Mouse (Mus musculus) macrophage (primary cell): ENCODE data around the gene Kmt2a. TPM values are rescaled to one million over a fixed set of nuclear protein-coding genes. Genes with fewer than 3 reads are reported as not detected.

Experiments used
- H3K27ac ChIP-seq: fragments of 350-480 bp; formaldehyde crosslinking; 2 replicates; pipeline ENCODE4 v1.9.0; 2021
- H3K36me3 ChIP-seq: fragments of 350-480 bp; formaldehyde crosslinking; 2 replicates; pipeline ENCODE4 v1.9.0; 2021; ENCODE audit errors: inconsistent target
- H3K4me3 ChIP-seq: fragments of 350-480 bp; formaldehyde crosslinking; 2 replicates; pipeline ENCODE4 v1.9.0; 2021; ENCODE audit errors: inconsistent target
- H3K79me2 ChIP-seq: fragments of 350-480 bp; formaldehyde crosslinking; 2 replicates; pipeline ENCODE4 v1.9.0; 2021; ENCODE audit errors: inconsistent target
- WGBS: methylation state at CpG from one replicate; pipeline ENCODE4 v1.1.7; 2026; ENCODE audit warnings: inconsistent platforms; ENCODE audit not compliant: missing documents; 5-methylcytosine and 5-hydroxymethylcytosine counted together
- polyA plus RNA-seq: library from polyadenylated mRNA; stranded (reverse); fragments of 250-400 nt; gene quantifications from 3 replicates; pipeline ENCODE4 v1.2.4, GENCODE M21; 2018; ENCODE audit warnings: inconsistent platforms

Gene Kmt2a
- polyA plus RNA-seq, 1 experiment from 2014 or later, result 17.8 TPM

DNA sequence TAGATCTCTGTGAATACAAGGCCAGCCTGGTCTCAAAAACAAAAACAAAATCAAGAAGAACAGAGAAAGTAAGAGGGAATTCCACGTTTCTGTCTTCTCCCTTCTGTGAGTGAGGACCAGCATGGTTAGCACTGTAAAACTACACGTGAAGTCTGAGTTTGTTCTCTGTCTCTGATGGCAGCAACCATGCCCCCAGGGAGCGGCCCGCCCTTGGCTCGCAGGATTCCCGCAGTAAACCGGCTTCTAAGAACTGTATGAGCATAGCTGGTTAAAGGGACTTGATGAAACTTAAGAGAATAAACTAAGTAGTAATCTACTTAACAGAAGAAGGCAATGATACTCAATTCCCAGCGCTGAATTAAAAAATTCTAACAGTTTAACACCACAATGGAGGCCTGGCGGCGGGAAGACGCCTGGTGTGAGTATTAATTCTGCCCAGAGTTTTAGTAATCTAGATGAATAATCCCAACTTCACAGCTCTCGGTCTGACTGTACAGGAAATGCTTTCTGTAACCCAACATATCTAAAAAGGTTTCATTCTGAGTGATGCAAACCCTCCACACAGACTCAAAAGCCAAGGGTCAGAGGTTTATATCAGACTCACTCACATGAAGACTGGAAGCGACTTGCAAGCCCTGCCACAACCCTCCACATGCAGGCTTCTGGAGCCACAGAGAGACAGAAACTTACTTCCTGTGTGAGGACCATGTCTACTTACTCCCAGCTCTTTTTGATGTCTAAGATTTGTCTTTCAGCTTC is 12.6 kb downstream of the Kmt2a start:
- Histone ChIP-seq H3K79me2 (peaks cover 100% of the 10 kb centered on the region), H3K27ac (no peak overlapping the region), H3K36me3 (peaks cover 8% of the 10 kb centered on the region; the same call in 1 of the 2 replicates), H3K4me3 (no peak overlapping the region)
- WGBS, result 77% methylated on average over 13 of the region's 13 CpGs

DNA sequence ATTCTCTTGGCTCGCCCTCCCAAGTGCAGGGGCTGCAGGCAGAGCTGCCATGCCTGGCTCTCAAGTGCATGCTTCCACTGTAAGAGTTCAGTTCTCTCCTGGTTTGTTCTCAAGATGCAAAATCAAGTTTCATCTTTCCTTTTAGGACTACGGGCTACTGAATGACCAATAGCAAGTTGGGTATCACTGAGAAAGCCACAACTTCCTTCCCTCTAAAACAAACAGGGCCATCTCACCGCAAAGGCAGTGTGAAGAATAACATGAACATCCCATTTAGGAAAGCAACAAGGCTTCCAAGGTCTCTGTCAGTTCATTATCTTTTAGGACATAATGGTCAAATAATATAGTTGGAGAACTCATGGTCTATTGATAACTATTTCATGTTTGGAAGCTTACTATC is 13.4 kb downstream of the Kmt2a start:
- H3K79me2 ChIP-seq, result peaks cover 100% of the 10 kb centered on the region
- no peak overlapping the region for H3K27ac ChIP-seq
- no peak overlapping the region for H3K4me3 ChIP-seq
- WGBS, result 28% methylated on average over 3 of the region's 3 CpGs
- peaks cover 8% of the 10 kb centered on the region; the same call in 1 of the 2 replicates for H3K36me3 ChIP-seq

DNA sequence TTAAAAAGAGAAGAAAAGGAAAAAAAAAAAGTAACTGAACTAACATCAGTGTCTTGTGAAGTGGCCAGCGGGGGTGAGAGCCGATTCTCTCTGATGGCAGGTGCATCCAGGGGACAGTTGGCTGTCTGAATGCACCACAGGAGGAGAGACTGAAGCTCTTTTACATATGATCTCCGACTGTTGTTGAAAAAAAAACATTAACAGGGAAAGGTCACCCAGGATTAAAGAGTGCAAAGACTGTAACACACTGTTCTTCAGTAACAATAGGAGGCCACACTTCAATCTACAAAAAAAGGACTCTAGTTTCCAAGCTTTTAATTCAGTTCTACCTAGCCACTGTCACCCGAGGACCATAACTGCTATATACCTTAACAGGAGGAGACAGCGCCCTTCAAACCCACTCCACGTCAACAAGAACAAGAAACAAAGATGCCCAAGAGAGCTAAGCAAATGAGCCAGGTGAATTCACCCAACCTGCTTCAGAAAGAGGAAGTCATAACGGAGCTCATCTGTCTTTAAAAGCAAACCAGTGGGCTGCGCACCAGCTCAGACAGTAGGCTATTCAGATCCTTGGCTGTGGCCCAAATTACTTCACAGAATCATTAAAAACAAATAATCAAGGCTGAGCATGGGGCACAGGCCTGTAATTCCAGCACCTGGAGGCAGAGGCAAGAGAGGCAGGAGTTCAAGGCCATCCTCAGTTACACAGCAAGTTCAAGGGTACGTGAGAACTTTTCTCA is 14.4 kb downstream of the Kmt2a start:
- peaks cover 100% of the 10 kb centered on the region for H3K79me2 ChIP-seq
- H3K27ac ChIP-seq, result no peak overlapping the region
- 75% methylated on average over 9 of the region's 9 CpGs for WGBS
- H3K36me3 ChIP-seq, result peaks cover 8% of the 10 kb centered on the region; the same call in 1 of the 2 replicates
- H3K4me3 ChIP-seq, result no peak overlapping the region

DNA sequence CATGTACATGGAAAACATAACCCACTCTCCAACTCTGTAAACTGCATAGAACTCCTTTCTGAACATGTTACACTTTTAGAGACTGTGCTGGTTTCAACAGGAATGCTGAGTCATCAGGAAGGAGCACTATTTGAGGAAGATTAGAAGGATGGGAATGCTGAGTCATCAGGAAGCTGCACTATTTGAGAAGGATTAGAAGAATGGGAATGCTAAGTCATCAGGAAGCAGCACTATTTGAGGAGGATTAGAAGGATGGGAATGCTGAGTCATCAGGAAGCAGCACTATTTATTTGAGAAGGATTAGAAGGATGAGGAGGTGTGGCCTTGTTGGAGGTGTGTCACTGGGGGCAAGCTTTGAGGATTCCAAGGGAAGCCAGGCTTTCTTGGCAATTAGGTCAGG is 20.0 kb downstream of the Kmt2a start:
- H3K4me3 ChIP-seq, result no peak overlapping the region
- no peak overlapping the region for H3K27ac ChIP-seq
- H3K36me3 ChIP-seq, result peaks cover 8% of the 10 kb centered on the region; the same call in 1 of the 2 replicates
- peaks cover 93% of the 10 kb centered on the region for H3K79me2 ChIP-seq

DNA sequence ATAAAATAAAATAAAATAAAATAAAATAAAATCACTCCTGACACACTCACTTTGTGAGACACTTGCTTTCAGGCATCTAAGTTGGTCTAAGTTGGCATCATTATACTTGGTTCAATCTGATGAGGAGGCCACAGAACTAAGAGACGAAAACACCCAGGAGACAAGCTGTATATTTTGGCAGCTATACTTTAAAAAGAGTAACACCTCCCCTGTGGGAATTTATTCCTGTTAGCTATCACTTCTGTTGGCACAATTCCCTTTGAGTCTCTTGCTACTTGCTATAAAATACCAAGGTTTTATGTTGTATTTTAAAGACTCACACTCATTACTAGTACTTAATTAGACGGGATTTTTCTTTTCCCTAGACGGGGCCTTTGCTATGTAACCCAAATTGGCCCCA is 22.4 kb downstream of the Kmt2a start:
- Histone ChIP-seq H3K36me3 (no peaks in the 10 kb centered on the region), H3K27ac (no peak overlapping the region), H3K79me2 (peaks cover 93% of the 10 kb centered on the region), H3K4me3 (no peak overlapping the region)
- WGBS, result 90% methylated on average over 3 of the region's 3 CpGs

DNA sequence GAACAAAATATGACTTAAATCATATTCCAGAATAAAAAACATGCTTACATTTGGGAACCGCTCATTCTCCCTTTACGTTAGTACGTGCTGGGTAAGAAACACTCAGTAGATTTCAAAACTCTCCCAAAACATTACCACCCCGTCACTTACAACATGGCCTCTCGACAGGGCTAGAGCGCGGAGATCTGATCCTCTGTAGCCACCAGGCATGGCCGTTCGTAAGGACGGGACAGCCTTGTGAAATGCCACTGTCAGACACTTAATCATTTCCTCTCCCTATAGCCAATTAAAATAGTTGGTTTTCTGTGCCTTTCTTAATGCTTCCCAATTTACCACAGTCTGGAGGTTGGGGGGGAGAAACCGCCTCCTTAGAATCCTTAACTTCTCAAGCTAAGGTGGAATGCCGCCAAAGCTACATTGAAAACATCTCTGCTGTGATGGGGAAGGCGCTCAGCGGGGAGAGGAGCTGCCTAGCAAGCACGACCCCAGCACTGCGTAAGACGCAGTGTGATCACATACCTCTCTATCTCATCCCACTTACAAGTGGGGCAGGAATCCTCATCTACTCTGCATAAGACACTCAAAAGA is 23.6 kb downstream of the Kmt2a start:
- 84% methylated on average over 17 of the region's 17 CpGs for WGBS
- Histone ChIP-seq H3K79me2 (peaks cover 93% of the 10 kb centered on the region), H3K36me3 (no peaks in the 10 kb centered on the region), H3K27ac (no peak overlapping the region), H3K4me3 (no peak overlapping the region)

DNA sequence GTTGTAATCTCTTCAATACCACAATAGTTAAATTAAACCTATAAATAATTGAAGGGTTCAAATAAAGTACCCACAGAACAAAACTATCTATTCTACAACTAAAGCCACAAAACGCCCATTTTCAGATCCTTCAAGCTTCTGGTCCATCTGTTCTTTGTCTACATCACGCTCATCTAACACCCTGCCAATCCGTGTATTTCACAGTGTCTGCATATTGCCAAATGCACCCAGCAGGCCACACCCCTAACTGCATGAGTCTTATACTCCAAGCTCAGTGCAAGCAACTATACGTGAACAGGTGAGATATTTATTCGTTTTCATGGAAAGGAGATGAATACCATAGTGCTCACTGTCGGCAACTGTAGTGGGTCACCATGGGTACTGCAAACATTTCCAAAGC is 25.9 kb downstream of the Kmt2a start:
- peaks cover 8% of the 10 kb centered on the region; the same call in 1 of the 2 replicates for H3K36me3 ChIP-seq
- peaks cover 96% of the 10 kb centered on the region for H3K79me2 ChIP-seq
- 77% methylated on average over 6 of the region's 6 CpGs for WGBS
- no peak overlapping the region for H3K27ac ChIP-seq
- H3K4me3 ChIP-seq, result no peak overlapping the region

DNA sequence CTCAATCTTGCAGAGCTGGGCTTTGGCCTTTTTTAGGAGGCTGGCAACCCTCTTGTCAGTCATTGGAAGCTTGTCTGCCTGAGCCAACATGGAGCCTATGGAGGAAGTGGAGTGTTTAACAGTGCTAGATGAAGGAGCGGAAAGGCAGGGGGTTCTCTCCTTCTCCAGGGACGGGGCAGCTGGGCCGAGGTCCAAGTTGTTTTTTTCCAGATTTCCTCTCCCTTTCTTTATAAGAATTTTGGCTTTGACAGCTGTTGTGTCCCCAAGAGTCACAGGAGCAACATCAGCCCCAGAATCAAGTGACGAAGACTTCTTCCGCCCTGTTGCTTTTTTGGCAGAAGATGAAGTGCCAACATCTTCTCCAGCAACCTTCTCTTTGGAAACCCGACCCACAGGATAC is 33.6 kb downstream of the Kmt2a start:
- H3K79me2 ChIP-seq, result peaks cover 19% of the 10 kb centered on the region; the same call in 1 of the 2 replicates
- no peak overlapping the region for H3K4me3 ChIP-seq
- H3K36me3 ChIP-seq, result peaks cover 65% of the 10 kb centered on the region
- 91% methylated on average over 6 of the region's 6 CpGs for WGBS
- no peak overlapping the region for H3K27ac ChIP-seq

DNA sequence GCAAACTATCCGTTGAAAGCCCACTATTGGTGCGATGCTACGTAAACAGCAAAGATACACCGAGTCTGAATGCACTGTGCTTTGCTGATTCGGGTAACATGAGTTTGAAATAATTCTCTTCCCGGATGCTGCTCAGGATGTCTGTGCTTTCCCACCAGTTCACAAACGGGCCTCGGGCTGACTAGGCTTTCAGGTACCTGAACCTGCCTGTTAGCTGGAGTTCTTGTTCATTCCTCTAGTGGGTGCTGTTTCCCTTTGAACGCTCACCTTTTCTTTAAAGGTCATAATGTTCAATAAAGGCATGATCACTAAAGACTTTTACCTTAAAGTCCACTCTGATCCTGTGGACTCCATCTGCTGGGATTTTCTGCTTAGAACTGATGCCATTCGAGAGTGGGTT is 39.9 kb downstream of the Kmt2a start:
- peaks cover 53% of the 10 kb centered on the region for H3K36me3 ChIP-seq
- WGBS, result 75% methylated on average over 10 of the region's 10 CpGs

DNA sequence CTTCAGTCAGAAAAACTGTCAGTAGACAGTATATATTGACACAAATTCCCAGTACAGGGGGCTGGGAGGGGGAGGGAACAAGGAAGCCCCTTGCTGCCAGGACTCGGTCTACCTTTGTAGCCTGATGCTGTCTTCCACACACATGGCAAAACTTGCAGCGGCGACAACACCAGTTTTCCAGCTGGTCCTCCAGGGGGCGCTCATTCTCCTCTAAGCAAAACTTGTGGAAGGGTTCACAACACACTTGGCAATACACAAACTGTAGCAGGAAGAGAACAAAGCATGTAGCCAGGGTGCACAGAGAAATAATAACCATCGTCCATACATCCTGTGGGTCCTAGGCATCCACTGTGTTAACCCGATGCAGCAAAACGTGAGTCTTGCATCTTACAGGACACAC is 44.7 kb downstream of the Kmt2a start:
- WGBS, result 70% methylated on average over 7 of the region's 7 CpGs
- no peak overlapping the region for H3K27ac ChIP-seq
- peaks cover 64% of the 10 kb centered on the region for H3K36me3 ChIP-seq
- H3K4me3 ChIP-seq, result no peak overlapping the region
- no peaks in the 10 kb centered on the region for H3K79me2 ChIP-seq

More for the DNA sequence above, 39.9 kb downstream of the Kmt2a start:
- no peak overlapping the region for H3K4me3 ChIP-seq
- no peaks in the 10 kb centered on the region for H3K79me2 ChIP-seq
- no peak overlapping the region for H3K27ac ChIP-seq

DNA sequence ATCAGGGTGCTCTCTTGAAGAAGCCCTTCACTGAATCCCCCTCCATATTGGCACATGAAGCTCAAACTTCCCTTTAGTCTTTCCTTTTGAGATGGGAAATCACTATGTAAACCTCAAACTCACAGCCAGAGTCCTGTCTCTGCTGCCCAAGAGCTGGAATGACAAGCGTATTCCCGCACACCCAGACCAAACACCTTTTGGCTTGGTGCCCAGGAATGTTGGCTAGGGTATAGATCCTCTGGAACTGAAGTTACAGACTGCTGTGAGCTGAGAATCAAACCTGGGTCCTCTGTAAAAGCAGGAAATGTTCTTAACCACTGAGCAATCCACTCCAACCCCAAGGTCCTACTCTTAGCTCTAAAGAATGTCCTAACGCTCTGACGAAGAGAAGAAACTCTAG is 48.7 kb downstream of the Kmt2a start:
- Histone ChIP-seq H3K27ac (no peak overlapping the region), H3K4me3 (no peak overlapping the region), H3K79me2 (no peaks in the 10 kb centered on the region), H3K36me3 (peaks cover 84% of the 10 kb centered on the region)
- 95% methylated on average over 4 of the region's 4 CpGs for WGBS

DNA sequence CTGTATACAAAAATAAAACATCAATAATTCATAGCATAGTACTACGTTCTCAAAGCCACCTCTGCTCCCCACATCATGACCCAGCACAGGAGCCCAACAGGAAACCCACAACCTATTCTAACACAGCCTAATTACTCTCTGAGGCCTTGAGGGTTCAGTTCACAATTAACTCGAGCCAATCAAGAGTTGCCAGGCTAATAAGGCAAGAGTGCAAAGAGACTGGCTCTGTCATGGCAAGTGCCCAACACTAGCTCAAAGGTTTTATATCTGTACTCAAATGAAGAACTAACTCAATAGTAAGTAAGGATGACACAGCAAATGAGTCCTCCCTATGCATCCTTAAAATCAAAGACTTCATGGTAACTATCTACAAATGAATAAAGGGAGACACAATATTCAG is 50.6 kb downstream of the Kmt2a start:
- WGBS, result 57% methylated on average over 2 of the region's 2 CpGs
- Histone ChIP-seq H3K36me3 (peaks cover 91% of the 10 kb centered on the region), H3K79me2 (no peaks in the 10 kb centered on the region), H3K4me3 (no peak overlapping the region), H3K27ac (no peak overlapping the region)

DNA sequence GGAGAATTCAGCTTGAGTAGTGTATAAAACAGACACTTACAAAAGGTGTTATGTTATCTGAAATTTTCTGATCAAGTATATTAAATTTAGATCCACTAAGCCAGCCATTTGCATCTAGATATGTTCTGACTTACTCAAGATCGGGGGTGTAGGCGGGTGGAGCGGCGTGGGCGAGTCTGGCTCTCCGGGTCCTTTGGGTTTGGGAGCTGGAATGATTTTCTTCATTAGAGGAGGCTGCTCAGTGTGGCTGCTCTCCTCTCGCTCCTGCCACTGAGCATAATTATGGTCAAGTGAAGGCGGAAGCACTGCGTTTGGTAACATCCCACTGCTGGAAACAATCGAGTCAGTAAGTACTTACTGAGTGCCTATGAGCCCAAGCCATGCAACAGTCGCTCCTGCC is 52.2 kb downstream of the Kmt2a start:
- Histone ChIP-seq H3K79me2 (no peaks in the 10 kb centered on the region), H3K27ac (no peak overlapping the region), H3K36me3 (peaks cover 92% of the 10 kb centered on the region), H3K4me3 (no peak overlapping the region)
- 94% methylated on average over 11 of the region's 11 CpGs for WGBS

DNA sequence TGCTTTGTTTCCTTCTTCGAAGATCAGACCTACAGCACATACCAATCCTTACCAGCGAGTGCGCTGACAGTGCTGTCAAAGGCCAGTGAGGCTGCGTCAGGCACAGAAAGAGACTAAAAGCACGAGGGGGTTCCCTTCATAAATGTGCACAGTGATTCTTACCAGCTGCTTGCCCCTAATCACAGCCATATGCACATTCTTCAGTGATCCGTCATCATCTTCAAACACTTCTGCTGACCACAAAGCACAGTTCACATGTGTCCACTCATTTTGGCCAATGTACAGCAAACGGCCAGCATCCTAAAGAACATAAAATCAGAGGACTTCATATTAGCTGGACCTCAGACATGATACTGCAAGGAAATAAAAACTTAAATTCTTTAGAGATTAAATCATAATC is 54.4 kb downstream of the Kmt2a start:
- Histone ChIP-seq H3K4me3 (no peak overlapping the region), H3K27ac (no peak overlapping the region), H3K36me3 (peaks cover 95% of the 10 kb centered on the region), H3K79me2 (no peaks in the 10 kb centered on the region)
- WGBS, result 97% methylated on average over 6 of the region's 7 CpGs
